ENCODE assay signal across 16 mouse cellular contexts in genomic region chr7:49143966-49144365, GRCm38 (mm10).
"Had no signal": no experiment of that assay in that cellular context is flagged by ENCODE, and none has a peak within 500 bp of the region (broad histone marks: within the 10 kb centered on the region; RNA-seq: fewer than 3 reads in every experiment).

No protein-coding gene starts in this region.

- DNase-seq: kidney, adult 2 months; kidney, postnatal 14 days; kidney, postnatal 4 days; left cerebral cortex, postnatal 4 days; liver, postnatal 0 days; lung, embryonic 14.5 days; thymus, adult 18-20 months; thymus, postnatal 36 days had no signal

- H3K9me3 ChIP-seq: limb, embryonic 12.5 days; limb, embryonic 15.5 days; midbrain, embryonic 12.5 days had no signal

- H3K27me3 ChIP-seq: limb, embryonic 12.5 days; limb, embryonic 15.5 days; midbrain, embryonic 12.5 days; neural tube, embryonic 13.5 days had no signal

- H3K9ac ChIP-seq: limb, embryonic 12.5 days; limb, embryonic 15.5 days; liver, embryonic 14.5 days; liver, postnatal 0 days; lung, embryonic 14.5 days; midbrain, embryonic 12.5 days; neural tube, embryonic 13.5 days had no signal

- H3K4me2 ChIP-seq: limb, embryonic 12.5 days; limb, embryonic 15.5 days; liver, embryonic 11.5 days; lung, embryonic 14.5 days; midbrain, embryonic 12.5 days; neural tube, embryonic 13.5 days had no signal

- H3K4me3 ChIP-seq: limb, embryonic 12.5 days; limb, embryonic 15.5 days; midbrain, embryonic 12.5 days; neural tube, embryonic 13.5 days had no signal

- H3K36me3 ChIP-seq: limb, embryonic 12.5 days; limb, embryonic 15.5 days; midbrain, embryonic 12.5 days; neural tube, embryonic 13.5 days had no signal

- H3K27ac ChIP-seq: limb, embryonic 12.5 days; limb, embryonic 15.5 days; liver, embryonic 14.5 days; macrophage; midbrain, embryonic 12.5 days; neural tube, embryonic 13.5 days had no signal

- ATAC-seq: liver, postnatal 0 days; lung, postnatal 0 days had no signal
